14 mouse cellular contexts compared by ENCODE assay signal in genomic region chr13:99358921-99359320, GRCm38 (mm10). TPM values are rescaled to one million over a fixed set of nuclear protein-coding genes. Genes with fewer than 3 reads are reported as not detected.
DNase-seq lines count a peak whose midpoint lies in the region; ATAC-seq lines count a peak whose summit lies in the region.
"Had no signal": no experiment of that assay in that cellular context is flagged by ENCODE, and none has a peak within 500 bp of the region (broad histone marks: within the 10 kb centered on the region; RNA-seq: fewer than 3 reads in every experiment).

No protein-coding gene starts in this region.

- H3K27me3 ChIP-seq in kidney, embryonic 16.5 days (ENCODE audit: insufficient read depth, low read length): no peaks in the 10 kb centered on the region
- H3K27me3 ChIP-seq: heart, embryonic 15.5 days; liver, embryonic 15.5 days; Patski had no signal

- H3K4me2 ChIP-seq in kidney, embryonic 16.5 days (replicated peaks; ENCODE audit: low read depth, low read length): no peak overlapping the region
- H3K4me2 ChIP-seq: heart, embryonic 15.5 days; liver, embryonic 15.5 days had no signal

- DNase-seq in kidney, postnatal 36 days: no peak
- peak; percentile 68 for DNase-seq in cerebellum, adult 11 months
- peak; percentile 85 for DNase-seq in cerebellum, adult 9-11 months
- DNase-seq in mesoderm, embryonic 11.5 days (ENCODE audit: low read depth, low spot score): peak; percentile 49
- DNase-seq in frontal cortex, postnatal 10 days (ENCODE audit: low spot score in 2 of 2): no peak
- no peak for DNase-seq in embryo, embryonic 10 days (ENCODE audit: low spot score)
- DNase-seq: adrenal gland, postnatal 36 days; kidney, adult 2 months; right cerebral cortex, postnatal 25 days had no signal

- no peak overlapping the region for H3K4me3 ChIP-seq in kidney, embryonic 16.5 days (ENCODE audit: low read length)
- H3K4me3 ChIP-seq: heart, embryonic 15.5 days; liver, embryonic 15.5 days had no signal

- ATAC-seq in kidney, embryonic 16.5 days (ENCODE audit: low FRiP score, low TSS enrichment): 0 out of 2 replicates have a peak, but pooled peaks have one; percentile 12
- ATAC-seq: Patski had no signal

- no peak overlapping the region for H3K27ac ChIP-seq in kidney, embryonic 16.5 days (ENCODE audit: low read length)
- H3K27ac ChIP-seq: heart, embryonic 15.5 days; liver, embryonic 15.5 days; macrophage had no signal

- 67% methylated on average over 14 of the region's 14 CpGs for WGBS in kidney, embryonic 16.5 days

- peaks cover 9% of the 10 kb centered on the region for H3K4me1 ChIP-seq in kidney, embryonic 16.5 days (ENCODE audit: insufficient read depth, low read length)

- H3K9ac ChIP-seq in kidney, embryonic 16.5 days (replicated peaks; ENCODE audit: low read length): no peak overlapping the region
- H3K9ac ChIP-seq: heart, embryonic 15.5 days; liver, embryonic 15.5 days had no signal

- no peaks in the 10 kb centered on the region for H3K9me3 ChIP-seq in kidney, embryonic 16.5 days (ENCODE audit: low read length)
- H3K9me3 ChIP-seq: heart, embryonic 15.5 days; liver, embryonic 15.5 days had no signal

- 0 out of 2 replicates have a peak, but pooled peaks cover 13% of the 10 kb centered on the region for H3K36me3 ChIP-seq in kidney, embryonic 16.5 days (ENCODE audit: insufficient read depth, low read length)
- H3K36me3 ChIP-seq: heart, embryonic 15.5 days had no signal

RNA-seq across cellular contexts. Expression of gene Mrps27, which starts 14.3 kb away (rescaled TPM):
- 79.3 and 80.6 TPM in 2 replicates for polyA plus RNA-seq in kidney, embryonic 16.5 days (2015; fragmentation: Nextera tagmentation; extraction: Ambion mirVana)

RNA-seq across cellular contexts. Expression of gene Ptcd2, which starts 14.4 kb away (rescaled TPM):
- 56.1 and 56.6 TPM in 2 replicates for polyA plus RNA-seq in kidney, embryonic 16.5 days (2015; fragmentation: Nextera tagmentation; extraction: Ambion mirVana)

Comparison
In these comparisons a context has a peak if more than half of its experiments do, and no peak if none do; other contexts are left out.
1. DNase-seq: peak in cerebellum, adult 11 months (single experiment), cerebellum, adult 9-11 months (single experiment) and mesoderm, embryonic 11.5 days (single experiment); none in kidney, postnatal 36 days (0 of 2), frontal cortex, postnatal 10 days (0 of 2) and embryo, embryonic 10 days (single experiment).